8 mouse cellular contexts compared by ENCODE assay signal in genomic region chr9:118479508-118480291, GRCm38 (mm10). TPM values are rescaled to one million over a fixed set of nuclear protein-coding genes. Genes with fewer than 3 reads are reported as not detected.
A peak's percentile ranks its signal among the peaks of the same experiment; 100 is the strongest.
DNase-seq lines count a peak whose midpoint lies in the region; ATAC-seq and TF ChIP-seq lines count a peak whose summit lies in the region.

No protein-coding gene starts in this region.

- no peaks in the 10 kb centered on the region for H3K27me3 ChIP-seq in cerebellum, adult 2 months (ENCODE audit: control insufficient read depth, insufficient read depth, low read length)
- peaks cover 26% of the 10 kb centered on the region for H3K27me3 ChIP-seq in spleen, adult 2 months (ENCODE audit: control insufficient read depth, insufficient read depth, low read length)
- H3K27me3 ChIP-seq in liver, embryonic 13.5 days: peaks cover 98% of the 10 kb centered on the region

- H3K27ac ChIP-seq in cerebellum, adult 2 months (ENCODE audit: insufficient read depth, low read length): no peak overlapping the region
- H3K27ac ChIP-seq in spleen, adult 2 months (ENCODE audit: insufficient read depth, low read length): no peak overlapping the region
- H3K27ac ChIP-seq in liver, embryonic 13.5 days: no peak overlapping the region

- WGBS in cerebellum, adult 2 months: 47% methylated on average over 23 of the region's 23 CpGs
- 35% methylated on average over 23 of the region's 23 CpGs for WGBS in spleen, adult 2 months
- 10% methylated on average over 23 of the region's 23 CpGs for whole genome bisulfite sequencing in liver, embryonic 13.5 days (ENCODE audit: insufficient replicate concordance)

- intact Hi-C loops in left cerebral cortex, postnatal 10 days (cut with DNase I): no loop called here

- no peaks in the 10 kb centered on the region for H3K9me3 ChIP-seq in liver, embryonic 13.5 days (replicated peaks)

- H3K9ac ChIP-seq in liver, embryonic 13.5 days: no peak overlapping the region

- peak overlapping the region; percentile 54 for H3K4me3 ChIP-seq in cerebellum, adult 2 months (replicated peaks; ENCODE audit: insufficient read depth, low read depth, low read length)
- peak overlapping the region; percentile 46; the same call in 1 of the 2 replicates for H3K4me3 ChIP-seq in spleen, adult 2 months (ENCODE audit: extremely low read depth, insufficient read depth, insufficient read length)
- H3K4me3 ChIP-seq in liver, embryonic 13.5 days (replicated peaks): peak overlapping the region; percentile 44

- H3K4me1 ChIP-seq in cerebellum, adult 2 months (ENCODE audit: control insufficient read depth, insufficient read depth, low read length): no peaks in the 10 kb centered on the region
- peaks cover 4% of the 10 kb centered on the region for H3K4me1 ChIP-seq in spleen, adult 2 months (ENCODE audit: control insufficient read depth, insufficient read depth, insufficient read length)
- H3K4me1 ChIP-seq in liver, embryonic 13.5 days (replicated peaks): peaks cover 13% of the 10 kb centered on the region

- no peak for TF ChIP-seq CTCF in cerebellum, adult 2 months (IDR thresholded peaks at IDR 0.05; ENCODE audit: borderline replicate concordance, insufficient read depth, low read depth, low read length)
- no peak for TF ChIP-seq CTCF in spleen, adult 2 months (IDR thresholded peaks at IDR 0.05; ENCODE audit: extremely low read depth, insufficient read depth, insufficient read length, insufficient replicate concordance)

- H3K4me2 ChIP-seq in liver, embryonic 13.5 days: peak overlapping the region; percentile 57

- no peak for DNase-seq in cerebellum, adult 2 months
- no peak for DNase-seq in cerebellum, adult 8-10 months
- no peak for DNase-seq in spleen, adult 2 months (ENCODE audit: low read depth in 1 of 2, low spot score in 2 of 2)
- DNase-seq in spleen, adult 12 weeks (ENCODE audit: low spot score): no peak
- DNase-seq in liver, embryonic 13.5 days: no peak
- no peak for DNase-seq in layer of hippocampus, adult 8-10 months (ENCODE audit: low spot score in 2 of 2)
- no peak for DNase-seq in gastrocnemius, adult 8-10 months (ENCODE audit: low spot score in 2 of 2)
- no peak for DNase-seq in left cerebral cortex, postnatal 10 days (ENCODE audit: extremely low spot score in 1 of 2, low spot score in 2 of 2)

- TF ChIP-seq POLR2A in cerebellum, adult 2 months (IDR thresholded peaks at IDR 0.05; ENCODE audit: borderline replicate concordance, insufficient read depth, low read length): no peak
- TF ChIP-seq POLR2A in spleen, adult 2 months (IDR thresholded peaks at IDR 0.05; ENCODE audit: low read depth, low read length): no peak

- no peak for ATAC-seq in liver, embryonic 13.5 days (ENCODE audit: low read depth)

- H3K36me3 ChIP-seq in spleen, adult 2 months (ENCODE audit: control insufficient read depth, insufficient read depth, low read length): no peaks in the 10 kb centered on the region
- no peaks in the 10 kb centered on the region for H3K36me3 ChIP-seq in liver, embryonic 13.5 days

RNA-seq across cellular contexts. Expression of gene Eomes, which starts 1.7 kb away (rescaled TPM):
- 6.0 and 6.9 TPM in 2 replicates for polyA plus RNA-seq in cerebellum, adult 2 months (2012; rRNA removed)
- polyA plus RNA-seq in spleen, adult 2 months (2012; rRNA removed): 6.0 and 10.3 TPM in 2 replicates
- polyA plus RNA-seq in liver, embryonic 13.5 days (2015; fragmentation: Nextera tagmentation; extraction: Ambion mirVana): not detected in 2 replicates
- total RNA-seq in layer of hippocampus, adult 8-10 months (2022): under 1 TPM in 2 of 4 experiments, not detected in 2; 0.12 to 0.20 TPM
- total RNA-seq in gastrocnemius, adult 8-10 months (2022): not detected
- total RNA-seq in left cerebral cortex, postnatal 10 days (2021): under 1 TPM; 0.24 to 0.28 TPM

RNA-seq across cellular contexts. Expression of gene Golga4, which starts 26.4 kb away (rescaled TPM):
- 61.5 and 65.7 TPM in 2 replicates for polyA plus RNA-seq in cerebellum, adult 2 months (2012; rRNA removed)
- polyA plus RNA-seq in spleen, adult 2 months (2012; rRNA removed): 5.1 and 7.2 TPM in 2 replicates
- 14.6 and 17.7 TPM in 2 replicates for polyA plus RNA-seq in liver, embryonic 13.5 days (2015; fragmentation: Nextera tagmentation; extraction: Ambion mirVana)
- 100 to 1,000 TPM in 1 of 4 experiments, 10 to 100 TPM in 3; 89.7 to 102 (median 93.2) TPM for total RNA-seq in layer of hippocampus, adult 8-10 months (2022)
- 100 to 1,000 TPM; 399 to 503 (median 431) TPM for total RNA-seq in gastrocnemius, adult 8-10 months (2022)
- 10 to 100 TPM; 73.5 to 74.4 TPM for total RNA-seq in left cerebral cortex, postnatal 10 days (2021)
